Mouse (Mus musculus) embryo, embryonic 11 days (tissue): ENCODE data around the gene Efhd1.
A peak's percentile ranks its signal among the peaks of the same experiment; 100 is the strongest.

Experiments used
- DNase-seq: peaks from one replicate; pipeline ENCODE4 v3.0.0-alpha.2; 2015

The Efhd1 gene

DNA sequence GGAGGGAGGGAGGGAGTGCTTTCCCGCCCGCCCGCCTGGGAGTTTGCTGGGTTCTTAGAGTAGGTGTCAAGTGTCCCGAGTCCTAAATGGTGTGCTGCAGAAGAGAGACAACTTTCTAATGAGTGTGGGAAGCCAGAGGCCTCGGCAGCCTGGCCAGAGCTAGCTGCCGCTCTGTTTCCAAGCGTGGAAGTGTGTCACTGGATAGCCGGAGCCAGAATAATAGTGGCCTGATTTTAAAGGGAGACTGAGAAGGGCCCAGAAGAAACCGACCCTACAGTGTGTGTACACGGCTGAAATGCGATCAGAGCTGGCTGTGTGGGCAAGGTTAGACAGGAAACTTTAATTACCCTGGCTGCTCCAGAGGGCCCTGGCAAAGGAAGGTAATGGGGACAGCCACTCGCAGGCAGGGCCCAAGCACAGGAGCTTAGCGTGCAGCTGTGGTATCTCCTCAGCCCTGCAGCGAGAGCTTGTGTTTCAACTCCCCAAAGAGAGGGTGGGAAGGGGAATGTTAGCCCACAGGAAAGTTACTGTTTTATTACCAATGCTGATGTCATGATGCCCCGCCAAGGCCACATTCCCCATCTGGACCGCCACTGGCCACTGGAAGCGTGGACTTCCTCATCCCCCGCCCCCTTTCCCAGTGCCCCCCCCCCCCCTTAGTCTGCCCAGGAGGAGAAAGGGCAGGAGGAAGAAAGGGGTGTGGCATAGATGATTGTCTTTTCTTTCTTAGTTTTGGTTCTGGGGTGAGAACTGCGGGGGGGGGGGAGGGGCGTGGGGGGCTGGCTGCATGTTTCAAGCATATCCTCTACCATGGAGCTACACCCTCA, 6.7 kb downstream of the Efhd1 start:
- peak; percentile 59 for DNase-seq

DNA sequence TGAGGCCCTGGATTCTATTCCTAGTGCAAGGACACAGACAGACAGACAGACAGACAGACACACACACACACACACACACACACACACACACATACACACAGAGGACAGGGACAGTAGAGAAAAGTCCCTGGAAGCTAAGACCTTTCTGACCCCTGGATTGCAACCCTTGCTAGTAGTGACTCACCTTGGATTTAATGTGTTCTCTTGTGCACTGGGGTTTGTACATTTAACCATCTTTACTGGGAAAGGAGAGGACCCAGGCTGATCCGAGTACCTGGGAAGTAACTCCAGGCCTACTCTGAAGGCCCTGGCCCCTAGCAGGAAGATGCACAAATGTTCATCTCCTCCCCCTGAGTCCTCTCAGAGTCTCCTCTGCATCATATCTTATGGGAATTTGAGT, 7.4 kb downstream of the Efhd1 start:
- no peak for DNase-seq

DNA sequence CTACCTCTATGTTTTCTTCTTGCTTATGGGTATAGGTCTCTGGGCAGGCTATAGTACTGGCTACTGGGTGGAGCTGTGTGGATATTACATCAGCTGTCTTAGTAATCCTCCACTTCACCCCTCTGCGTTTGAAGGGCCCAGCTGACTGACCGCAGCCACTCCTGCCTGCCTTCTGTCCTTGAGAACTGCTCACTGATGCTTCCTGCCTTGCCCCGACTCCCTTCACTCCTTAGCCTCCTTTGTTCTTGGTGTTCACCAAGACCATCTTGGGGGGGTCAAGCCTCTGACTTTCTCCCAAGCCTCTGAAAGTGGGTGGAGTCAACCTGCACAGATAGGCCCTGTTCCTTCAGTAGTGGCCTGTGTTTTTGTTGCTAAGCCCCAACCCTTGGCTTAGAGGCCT, 8.3 kb downstream of the Efhd1 start:
- DNase-seq = no peak

DNA sequence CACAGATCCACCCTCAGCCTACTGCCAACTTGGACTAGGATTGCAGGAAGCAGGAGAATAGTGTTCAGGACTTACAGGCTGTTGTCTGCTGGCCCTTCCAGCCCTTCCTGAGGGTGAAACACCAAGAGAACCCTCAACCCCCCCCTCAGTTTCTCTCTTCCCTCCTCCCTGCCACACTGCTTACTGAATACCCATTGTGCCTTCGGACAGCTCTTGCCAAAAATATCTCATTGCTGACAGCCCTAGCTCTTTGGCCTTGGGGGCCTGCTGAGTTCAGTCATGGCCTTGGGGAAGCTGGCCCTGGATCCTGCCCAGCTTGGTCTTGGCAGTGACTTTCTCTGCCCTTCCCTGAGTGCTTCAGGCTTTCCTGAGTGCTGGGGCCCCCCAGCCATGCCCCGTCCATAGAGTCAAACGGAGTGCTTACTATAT, 9.4 kb downstream of the Efhd1 start:
- DNase-seq = no peak

DNA sequence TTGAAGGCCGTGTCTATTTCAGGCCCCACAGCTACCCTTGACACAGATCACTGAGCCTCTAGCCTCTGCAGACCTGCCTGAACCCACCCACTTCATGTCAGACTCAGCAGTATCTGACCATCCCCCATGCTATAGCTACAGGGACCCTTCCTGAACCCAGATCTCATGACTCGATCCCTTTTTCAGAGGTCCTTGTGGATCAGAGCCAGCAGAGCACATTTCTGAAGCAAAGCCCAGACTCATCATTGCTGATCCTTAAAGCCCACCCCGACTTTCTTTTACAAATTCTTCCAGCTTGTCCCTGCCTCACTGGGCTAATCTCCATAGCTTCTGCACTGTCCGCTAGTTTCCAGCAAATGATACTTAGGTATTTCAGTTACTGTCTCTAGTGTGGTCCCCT, 10.0 kb downstream of the Efhd1 start:
- DNase-seq = no peak

DNA sequence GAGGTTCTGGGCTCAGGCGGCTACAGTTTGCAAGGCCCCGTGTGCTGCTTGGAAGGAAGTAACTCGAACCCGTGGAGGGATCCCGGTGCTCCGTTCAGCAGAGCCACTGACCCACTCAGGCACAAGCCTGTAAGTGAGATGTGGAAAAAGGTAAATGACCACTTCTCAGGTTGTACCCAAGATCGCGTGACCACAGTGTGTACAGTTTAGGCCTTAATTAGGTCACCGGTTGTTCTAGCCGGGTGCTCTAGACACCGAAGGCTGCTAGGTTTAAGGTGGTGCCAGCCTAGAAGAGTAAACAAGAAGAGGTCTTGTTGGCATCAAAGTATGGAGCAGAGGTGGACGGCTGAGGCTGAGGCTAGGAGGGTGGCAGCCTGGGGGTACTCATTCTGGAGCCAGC, 11.0 kb downstream of the Efhd1 start:
- DNase-seq = no peak

DNA sequence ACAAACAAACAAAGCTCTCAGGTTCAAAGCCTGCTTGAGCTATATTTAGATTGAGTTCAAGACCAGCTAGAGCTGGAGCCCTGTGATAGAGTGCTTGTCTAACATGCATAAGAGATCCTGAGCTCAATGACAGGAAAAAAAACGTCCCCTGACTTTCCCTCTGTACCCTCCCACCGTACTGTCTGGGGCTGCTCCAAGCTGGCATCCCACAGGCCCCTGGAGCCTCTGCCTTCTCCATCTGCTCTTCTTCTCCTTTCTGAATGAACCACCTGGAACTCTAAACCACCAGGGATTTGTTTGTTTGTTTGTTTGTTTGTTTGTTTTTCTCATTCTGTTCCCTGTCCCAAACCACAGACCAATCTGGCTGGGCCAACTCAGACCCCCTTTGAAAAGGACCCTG, 11.9 kb downstream of the Efhd1 start:
- no peak for DNase-seq

DNA sequence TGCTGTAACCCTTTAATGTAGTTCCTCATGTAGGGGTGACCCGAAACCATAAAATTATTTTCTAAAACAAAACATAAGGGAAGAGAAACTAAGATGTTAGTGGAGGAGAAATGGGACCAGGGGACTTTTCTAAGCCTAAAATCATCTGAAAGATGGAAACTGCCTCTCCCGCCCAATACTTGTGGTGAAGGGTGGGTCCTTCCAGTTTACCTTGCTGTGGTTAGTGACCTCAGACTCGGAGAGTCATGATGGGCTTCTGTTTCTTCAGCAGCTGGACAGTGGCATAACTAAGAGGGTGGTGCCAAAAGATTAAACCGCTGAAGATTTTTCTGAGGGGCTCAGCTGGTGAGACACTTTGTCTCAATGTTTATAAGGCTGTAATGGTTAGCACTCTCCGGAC, 16.1 kb downstream of the Efhd1 start:
- no peak for DNase-seq

DNA sequence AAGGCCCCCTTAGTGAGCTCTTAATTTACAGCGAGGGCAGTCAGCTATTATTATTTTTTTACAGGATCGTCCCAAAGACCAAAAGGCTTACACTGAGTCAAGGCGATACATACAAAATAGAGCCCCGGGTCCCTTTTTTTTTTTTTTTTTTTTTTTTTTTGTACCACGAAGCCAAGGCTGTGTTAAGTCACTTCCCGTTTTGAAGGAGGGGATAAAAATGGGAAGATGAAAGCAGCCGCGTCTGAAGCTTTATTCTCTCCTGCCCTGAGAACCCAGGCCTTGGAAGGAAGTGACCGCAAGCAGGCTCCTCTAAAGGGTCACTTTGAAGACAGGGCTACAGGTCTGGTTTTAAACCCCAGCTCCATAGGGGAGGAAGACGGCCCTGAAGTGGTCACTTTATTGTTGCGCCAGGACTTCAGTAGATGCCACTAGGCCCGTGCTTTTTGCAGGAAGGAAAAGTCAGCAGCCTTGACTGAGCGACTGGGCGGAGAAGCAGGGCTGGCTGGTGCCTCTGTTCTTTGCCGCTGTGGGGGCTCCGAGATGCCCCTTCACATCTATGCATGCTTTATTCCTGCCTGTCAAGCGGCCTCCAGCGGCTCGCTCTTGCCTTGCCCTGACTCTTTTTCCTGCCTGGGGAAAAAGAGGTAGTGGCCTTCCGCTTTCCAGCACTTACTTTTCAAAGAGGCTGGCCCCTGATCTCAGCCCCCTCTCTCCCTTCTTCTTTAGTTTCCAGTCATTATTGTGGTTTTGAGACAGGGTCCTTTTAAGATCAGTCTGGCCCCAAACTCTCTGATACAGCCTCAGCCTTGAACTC, 17.6 kb downstream of the Efhd1 start:
- peak; percentile 37 for DNase-seq

DNA sequence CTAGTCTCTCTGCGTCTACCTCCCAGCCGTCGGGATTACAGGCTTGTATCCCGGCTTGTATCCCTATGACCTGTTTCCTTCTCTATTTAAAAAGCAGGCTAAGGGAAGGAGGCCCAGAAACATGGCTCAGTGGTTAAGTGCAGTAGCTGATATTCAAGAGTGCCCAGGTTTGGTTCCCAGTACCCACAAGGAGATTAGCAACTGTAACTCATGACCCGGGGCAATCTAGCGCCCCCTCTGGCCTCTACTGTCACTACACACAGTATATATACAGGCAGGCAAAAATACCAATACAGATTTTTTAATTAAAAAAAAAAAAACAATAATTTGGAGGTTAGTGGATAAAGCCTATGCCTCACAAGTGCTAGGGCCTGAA, 18.2 kb downstream of the Efhd1 start:
- no peak for DNase-seq

DNA sequence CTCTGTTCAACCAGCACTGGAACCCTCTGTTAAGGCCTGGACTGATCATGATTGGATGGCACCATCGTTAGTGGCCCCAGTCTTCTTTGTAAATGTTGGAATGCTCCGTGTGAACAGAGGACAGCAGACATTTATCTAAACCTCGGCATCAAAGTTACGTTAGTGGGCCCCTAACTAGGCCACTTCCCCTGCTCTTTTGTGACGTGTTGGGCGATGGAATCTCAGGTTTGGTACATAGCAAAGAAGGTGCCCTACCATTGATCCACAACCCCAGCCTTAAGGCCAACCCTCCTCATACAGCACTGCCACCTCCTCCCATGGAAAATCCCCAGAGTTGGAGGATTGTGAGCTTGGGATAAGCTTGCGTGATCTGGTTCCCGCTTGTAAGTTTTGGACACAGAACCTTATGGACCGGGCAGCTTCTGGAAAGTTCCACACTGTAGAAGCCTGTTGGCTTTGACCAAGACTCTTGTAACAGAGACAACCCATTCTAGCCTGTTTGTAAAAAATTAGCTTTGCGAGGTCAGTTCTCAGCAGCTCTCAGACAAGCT, 19.3 kb downstream of the Efhd1 start:
- DNase-seq = no peak

DNA sequence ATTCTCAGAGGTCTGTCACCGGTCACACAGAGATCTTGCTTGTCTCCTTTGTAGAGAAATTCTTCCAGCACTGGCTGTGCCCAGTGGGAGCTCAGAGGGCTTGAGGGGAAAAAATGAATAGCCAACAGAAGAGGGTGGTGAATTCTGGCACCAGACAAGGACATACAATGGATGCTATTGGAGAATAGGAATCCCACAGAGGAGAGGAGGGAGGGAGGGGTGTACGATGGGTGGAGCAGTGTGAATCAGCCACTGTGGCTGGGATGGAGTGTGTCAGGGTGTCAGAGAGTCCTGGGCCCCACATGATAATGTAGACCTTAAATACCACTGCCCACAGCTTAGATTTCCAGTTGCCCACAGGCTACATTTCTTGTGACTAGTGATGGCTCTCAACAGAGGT, 22.9 kb downstream of the Efhd1 start:
- no peak for DNase-seq

DNA sequence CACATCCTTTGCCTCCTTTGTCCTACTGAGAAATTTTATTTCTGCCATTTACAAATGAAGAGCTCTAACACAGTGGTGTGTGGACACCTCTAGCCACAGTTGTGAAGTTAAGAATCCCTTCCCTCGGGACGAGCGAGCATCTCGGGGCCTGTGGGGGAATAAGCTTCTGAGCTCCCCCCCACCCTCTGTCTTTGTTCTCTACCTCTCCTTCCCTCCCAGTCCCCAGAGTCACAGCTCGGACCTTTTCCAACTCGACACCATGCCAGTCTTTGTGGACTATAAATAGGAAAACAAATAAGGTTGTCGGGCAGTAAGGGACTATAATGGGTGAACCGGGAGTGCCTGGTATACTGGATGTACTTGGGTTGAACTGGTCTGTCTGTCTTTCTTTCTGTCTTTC, 27.3 kb downstream of the Efhd1 start:
- no peak for DNase-seq

DNA sequence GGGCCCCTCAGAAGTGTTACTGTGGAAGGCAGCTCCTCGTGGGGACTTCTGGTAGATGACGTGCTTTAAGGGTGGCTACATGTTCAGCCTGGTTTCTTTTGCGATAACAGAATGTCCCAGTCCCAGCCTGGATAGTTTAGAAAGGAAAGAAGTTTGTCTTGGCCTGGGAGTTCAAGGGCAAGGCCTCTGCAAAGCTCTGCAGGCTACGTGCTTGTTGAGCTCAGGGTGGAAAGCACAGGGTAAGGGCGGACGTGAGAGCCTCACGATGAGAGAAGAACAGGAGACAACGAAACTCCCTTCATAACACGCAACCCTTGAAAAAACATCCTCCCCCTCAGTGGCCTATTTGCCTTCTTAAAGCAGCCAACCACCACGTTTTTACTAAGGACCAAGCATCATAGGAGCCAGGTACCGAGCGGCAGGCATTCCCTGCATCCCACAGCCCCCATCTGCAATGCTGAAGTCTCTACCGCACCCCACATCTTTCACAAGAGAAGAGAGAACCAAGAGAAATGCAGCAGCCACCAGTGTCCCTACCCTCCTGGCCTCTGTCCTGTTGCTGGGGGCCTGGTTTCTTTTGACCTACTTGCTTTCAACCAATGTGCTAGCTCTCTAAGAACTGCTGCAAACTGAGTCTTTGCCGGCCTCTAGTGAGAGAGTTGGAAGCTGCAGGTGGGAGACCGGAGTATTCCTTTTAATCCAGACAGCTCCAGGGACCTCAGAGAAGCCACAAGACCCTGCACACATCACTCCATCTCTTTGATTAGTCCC, 28.4 kb downstream of the Efhd1 start:
- peak; percentile 61 for DNase-seq

DNA sequence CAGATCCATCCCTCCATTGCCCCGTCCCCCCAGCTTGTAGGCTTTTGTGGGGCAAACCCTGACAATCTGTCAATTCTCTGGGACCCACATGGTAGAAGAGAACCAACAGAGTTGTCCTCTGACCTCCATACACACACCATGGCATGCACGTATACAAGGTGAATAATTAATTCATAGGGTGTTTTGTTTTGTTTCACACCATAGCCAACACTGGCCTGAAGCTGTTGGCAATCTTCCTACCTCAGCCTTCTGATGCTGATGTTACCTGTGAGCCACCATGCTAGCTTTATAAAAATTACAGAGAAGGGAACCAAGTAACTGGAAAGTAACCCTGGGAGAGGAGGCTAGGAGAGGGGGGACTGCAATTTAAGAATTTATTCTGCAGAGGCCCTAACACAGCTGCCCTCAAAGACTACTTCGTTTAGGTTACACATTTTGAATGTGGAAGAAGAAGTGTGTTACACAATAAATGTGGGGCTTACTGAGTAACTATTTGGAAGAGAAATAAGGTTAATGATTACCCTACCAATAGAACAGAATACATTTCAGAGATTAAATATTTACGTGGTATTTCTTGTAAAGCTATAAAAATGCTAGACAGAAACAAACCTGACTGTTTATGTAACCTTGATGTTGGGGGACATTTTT, 30.0 kb downstream of the Efhd1 start:
- DNase-seq = no peak

DNA sequence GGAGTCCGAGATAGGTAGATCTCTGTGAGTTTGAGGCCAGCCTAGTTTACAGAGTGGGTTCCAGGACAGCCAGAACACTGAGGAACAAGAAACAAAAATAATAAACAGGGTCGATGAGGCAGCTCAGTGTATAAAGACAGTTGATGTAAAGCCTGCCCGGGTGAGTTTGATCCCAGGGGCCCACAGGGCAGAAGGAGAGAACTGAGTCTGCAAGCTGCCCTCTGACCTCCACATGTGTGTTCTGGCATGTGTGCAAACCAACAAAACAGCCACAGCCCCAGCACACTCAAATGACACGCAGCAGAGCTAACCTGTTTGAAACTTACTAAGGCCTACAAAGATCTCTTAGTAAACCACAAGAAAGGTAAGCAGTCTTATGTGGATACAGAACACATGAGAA, 30.8 kb downstream of the Efhd1 start:
- no peak for DNase-seq

DNA sequence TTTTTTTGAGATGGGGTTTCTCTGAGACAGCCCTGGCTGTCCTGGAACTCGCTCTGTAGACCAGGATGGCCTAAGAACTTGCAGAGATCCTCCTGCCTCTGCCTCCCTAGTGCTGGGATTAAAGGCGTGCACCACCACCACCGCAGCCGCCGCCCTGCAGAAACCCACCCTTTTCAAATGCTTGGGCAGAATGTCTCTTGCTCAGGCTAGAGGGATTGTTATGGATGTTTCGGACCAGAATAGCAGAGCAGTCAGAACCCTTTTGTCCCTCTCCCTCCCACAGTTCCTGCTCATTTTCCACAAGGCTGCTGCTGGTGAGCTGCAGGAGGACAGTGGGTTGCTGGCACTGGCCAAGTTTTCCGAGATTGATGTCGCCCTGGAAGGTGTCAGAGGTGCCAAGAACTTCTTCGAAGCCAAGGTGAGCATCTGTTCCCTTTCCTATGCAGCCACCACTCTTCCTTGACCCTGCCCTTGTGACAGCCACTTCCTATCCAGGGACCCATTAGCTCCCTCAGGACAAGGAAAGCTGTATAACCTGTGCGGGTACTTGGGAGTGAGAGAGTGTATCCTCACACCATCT, 33.3 kb downstream of the Efhd1 start:
- no peak for DNase-seq

DNA sequence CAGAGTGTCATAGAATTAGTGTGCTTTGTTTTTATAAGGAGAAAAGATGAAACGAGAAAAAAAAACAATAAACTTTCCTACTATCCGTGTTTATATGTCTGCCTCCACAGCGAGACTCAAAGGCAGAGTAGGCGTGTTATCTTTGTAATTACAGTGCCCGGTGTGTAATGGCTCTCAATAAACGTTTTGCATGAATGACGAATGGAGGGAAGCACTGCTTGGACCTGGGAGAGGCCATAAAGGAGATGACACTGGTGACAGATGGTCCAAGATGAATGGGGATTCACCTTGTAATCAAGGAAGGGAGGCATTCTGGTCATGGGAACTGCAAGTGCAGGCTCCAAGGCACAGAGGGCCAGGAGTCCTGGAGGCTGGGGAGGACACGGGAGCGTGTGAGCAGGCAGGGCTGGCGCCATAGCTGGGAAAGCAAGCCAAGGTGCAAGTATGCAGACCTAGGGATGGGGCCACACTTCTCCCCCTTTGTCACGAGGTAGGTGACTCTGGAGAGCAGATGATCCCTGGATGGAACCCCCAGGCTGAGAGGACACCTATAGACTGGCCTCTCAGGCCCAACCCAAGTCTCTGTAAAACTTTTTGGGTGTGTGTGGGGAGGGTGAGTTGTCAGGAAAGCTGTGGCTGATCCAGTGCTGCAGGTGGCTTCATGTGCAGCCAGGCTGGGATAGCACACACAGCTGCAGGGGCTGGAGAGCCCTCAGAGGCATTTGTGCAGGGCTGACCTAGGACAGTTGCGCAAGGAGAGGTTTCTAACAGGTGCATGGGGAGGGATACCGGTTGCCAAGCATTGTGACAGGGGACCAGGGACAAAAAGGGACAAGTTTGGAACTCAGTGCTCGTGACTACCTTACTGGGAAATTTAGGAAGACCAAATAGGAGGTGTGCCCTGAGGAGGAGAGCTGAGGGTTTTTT, 36.5 kb downstream of the Efhd1 start:
- DNase-seq = no peak

DNA sequence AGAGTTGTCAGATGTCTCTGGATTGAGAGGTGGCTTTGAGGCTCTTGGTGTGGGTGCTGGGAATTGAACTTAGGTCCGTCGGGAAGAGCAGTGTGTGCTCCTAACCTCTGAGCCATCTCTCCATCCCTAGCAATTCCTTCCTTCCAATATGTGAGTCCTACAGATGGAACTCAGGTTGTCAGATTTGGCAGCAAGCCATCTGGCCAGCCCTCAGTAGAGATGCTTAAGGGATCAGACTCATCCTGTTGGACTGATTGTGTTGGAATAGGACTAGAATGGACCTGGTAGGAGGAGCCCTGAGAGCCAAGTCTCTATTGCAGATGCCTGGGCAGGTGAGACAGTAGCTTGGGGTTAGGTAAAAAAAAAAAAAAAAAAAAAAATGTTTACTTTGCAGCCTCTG, 37.8 kb downstream of the Efhd1 start:
- no peak for DNase-seq

DNA sequence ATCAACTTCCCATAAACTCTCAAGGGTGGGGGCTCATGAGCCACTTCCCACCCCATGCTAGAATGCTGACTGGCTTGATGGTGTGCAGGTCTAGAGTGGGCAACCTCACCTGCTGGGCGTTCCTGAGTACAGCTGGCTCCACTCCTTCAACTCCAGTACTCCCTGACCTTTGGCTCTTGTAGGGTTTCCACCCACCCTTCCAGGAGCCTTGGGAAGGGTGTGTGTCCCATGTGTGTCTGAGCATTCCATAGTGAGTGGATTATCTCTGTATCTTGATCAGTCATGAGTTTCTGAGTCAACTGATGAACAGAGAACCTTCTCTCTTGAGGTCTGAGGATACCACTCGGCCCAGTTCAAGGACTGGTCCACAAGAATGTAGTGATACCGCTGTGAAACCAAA, 44.8 kb downstream of the Efhd1 start:
- DNase-seq = no peak

DNA sequence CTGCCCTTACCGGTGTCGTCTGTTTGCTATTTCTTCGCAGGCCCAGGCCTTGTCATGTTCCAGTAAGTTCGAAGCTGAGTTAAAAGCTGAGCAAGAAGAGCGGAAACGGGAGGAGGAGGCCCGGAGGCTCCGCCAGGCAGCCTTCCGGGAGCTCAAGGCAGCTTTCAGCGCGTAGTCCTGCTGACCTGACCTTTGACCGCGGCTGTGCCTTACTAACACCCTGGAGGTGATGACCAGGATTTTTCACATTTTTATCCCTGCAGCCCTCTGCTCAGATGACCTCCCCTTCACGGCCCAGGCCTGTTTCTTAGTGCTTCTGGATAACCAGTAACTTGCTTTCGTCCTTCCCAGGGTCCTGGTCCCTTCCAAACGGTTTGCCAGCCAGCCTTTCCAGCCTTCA, 45.5 kb downstream of the Efhd1 start:
- DNase-seq = peak; percentile 12
